Mouse (Mus musculus): ENCODE measurements at regions not wholly inside any gene's neighbourhood (a gene's known extent, or its start where the extent isn't known, plus 50 kb on each side); places are given as distances from the start of the nearest gene placed in this dataset.

- no peak for DNase-seq
- intact Hi-C loops (cut with DNase I): no loop called here
These were observed 68.1 kb upstream of the Adamts18 start for GRCm38 (mm10) chr8:113916649-113917048.

GRCm38 (mm10) chr8:113917197-113917596, 68.7 kb upstream of the Adamts18 start:
- intact Hi-C loops (cut with DNase I): no loop called here
- DNase-seq: no peak

GRCm38 (mm10) chr8:113920306-113920705, 71.8 kb upstream of the Adamts18 start:
- DNase-seq: no peak
- intact Hi-C loops (cut with DNase I): no loop called here

GRCm38 (mm10) chr8:113923381-113923780, 74.8 kb upstream of the Adamts18 start:
- DNase-seq: no peak
- intact Hi-C loops (cut with DNase I): no loop called here

GRCm38 (mm10) chr8:113953721-113954120, 105.2 kb upstream of the Adamts18 start:
- no peak for DNase-seq
- intact Hi-C loops (cut with DNase I): no loop called here

GRCm38 (mm10) chr8:113956439-113957043, 108.0 kb upstream of the Adamts18 start:
- intact Hi-C loops (cut with DNase I): no loop called here
- DNase-seq: no peak

- intact Hi-C loops (cut with DNase I): no loop called here
- DNase-seq: no peak
These were observed 109.3 kb upstream of the Adamts18 start for GRCm38 (mm10) chr8:113957821-113958220.

- no peak for DNase-seq
- intact Hi-C loops (cut with DNase I): no loop called here
These were observed 127.3 kb upstream of the Adamts18 start for GRCm38 (mm10) chr8:113975810-113976209.

GRCm38 (mm10) chr8:113976626-113977025, 128.1 kb upstream of the Adamts18 start:
- intact Hi-C loops (cut with DNase I): no loop called here
- no peak for DNase-seq

- DNase-seq: no peak
- intact Hi-C loops (cut with DNase I): no loop called here
These were observed 128.5 kb upstream of the Adamts18 start for GRCm38 (mm10) chr8:113977072-113977471.

- no peak for DNase-seq
- intact Hi-C loops (cut with DNase I): no loop called here
These were observed 130.4 kb upstream of the Adamts18 start for GRCm38 (mm10) chr8:113978946-113979345.

GRCm38 (mm10) chr8:113979837-113980236, 131.3 kb upstream of the Adamts18 start:
- DNase-seq: no peak

GRCm38 (mm10) chr8:113981339-113981738, 132.8 kb upstream of the Adamts18 start:
- DNase-seq: no peak
- intact Hi-C loops (cut with DNase I): no loop called here

More at GRCm38 (mm10) chr8:113979837-113980236, 131.3 kb upstream of the Adamts18 start:
- intact Hi-C loops (cut with DNase I): no loop called here

GRCm38 (mm10) chr8:113984845-113985244, 136.3 kb upstream of the Adamts18 start:
- intact Hi-C loops (cut with DNase I): loop anchor here (1.0 to 2.0 kb wide), 2 partner anchors 134 to 321 kb away; no protein-coding TSS in a partner anchor
- DNase-seq: peak; percentile 67 to 73

- peak in 1 of 2 experiments; percentile 3 for DNase-seq
- intact Hi-C loops (cut with DNase I): loop anchor here (1.0 to 2.0 kb wide), 2 partner anchors 135 to 321 kb away; no protein-coding TSS in a partner anchor
These were observed 136.9 kb upstream of the Adamts18 start for GRCm38 (mm10) chr8:113985471-113985870.

- intact Hi-C loops (cut with DNase I): loop anchor here (1.0 to 2.0 kb wide), 2 partner anchors 135 to 322 kb away; no protein-coding TSS in a partner anchor
- DNase-seq: peak; percentile 5 to 6
These were observed 137.4 kb upstream of the Adamts18 start for GRCm38 (mm10) chr8:113985948-113986347.

GRCm38 (mm10) chr8:113990718-113991117, 142.2 kb upstream of the Adamts18 start:
- DNase-seq: no peak
- intact Hi-C loops (cut with DNase I): no loop called here

- no peak for DNase-seq
- intact Hi-C loops (cut with DNase I): no loop called here
These were observed 134.5 kb upstream of the Nudt7 start for GRCm38 (mm10) chr8:113998881-113999280.

GRCm38 (mm10) chr8:114001674-114002073, 131.7 kb upstream of the Nudt7 start:
- DNase-seq: no peak
- intact Hi-C loops (cut with DNase I): no loop called here

- no peak for DNase-seq
- intact Hi-C loops (cut with DNase I): no loop called here
These were observed 128.9 kb upstream of the Nudt7 start for GRCm38 (mm10) chr8:114004436-114004835.

GRCm38 (mm10) chr8:114006587-114006986, 126.8 kb upstream of the Nudt7 start:
- DNase-seq: no peak
- intact Hi-C loops (cut with DNase I): no loop called here

- intact Hi-C loops (cut with DNase I): no loop called here
- DNase-seq: no peak
These were observed 126.3 kb upstream of the Nudt7 start for GRCm38 (mm10) chr8:114007103-114007502.

- DNase-seq: peak in 1 of 2 experiments; percentile 1
These were observed 115.0 kb upstream of the Nudt7 start for GRCm38 (mm10) chr8:114018364-114018763.

More at GRCm38 (mm10) chr8:114018364-114018763, 115.0 kb upstream of the Nudt7 start:
- intact Hi-C loops (cut with DNase I): no loop called here

Measured in heart, postnatal 14 days (tissue).